28 mouse cellular contexts compared by ENCODE assay signal in the genomic region with DNA sequence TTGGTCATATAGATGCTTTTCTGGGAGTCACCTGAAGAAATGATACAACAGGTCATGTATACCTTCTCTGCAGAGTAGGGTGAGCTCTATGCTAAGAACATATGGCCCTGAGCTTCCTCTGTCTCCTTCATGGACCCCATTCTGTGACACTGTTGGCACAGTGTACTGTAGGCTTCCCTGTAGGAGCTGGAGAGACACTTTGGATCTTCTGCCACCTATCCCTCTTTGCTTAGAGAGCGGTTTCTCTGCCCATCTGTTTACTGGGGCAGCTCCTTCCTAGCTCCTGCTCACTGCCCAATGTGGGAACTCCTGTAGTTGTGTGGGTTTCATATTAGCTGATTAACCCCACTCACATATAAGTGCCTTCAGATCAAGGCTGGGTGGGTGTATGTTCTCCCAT. TPM values are rescaled to one million over a fixed set of nuclear protein-coding genes. Genes with fewer than 3 reads are reported as not detected.
DNase-seq lines count a peak whose midpoint lies in the region; ATAC-seq lines count a peak whose summit lies in the region.
"Had no signal": no experiment of that assay in that cellular context is flagged by ENCODE, and none has a peak within 500 bp of the region (broad histone marks: within the 10 kb centered on the region; RNA-seq: fewer than 3 reads in every experiment).

No protein-coding gene starts in this region.

- WGBS in limb, embryonic 10.5 days = 92% methylated on average over 1 of the region's 1 CpGs

- no peaks in the 10 kb centered on the region for H3K9me3 ChIP-seq in limb, embryonic 10.5 days (replicated peaks)
- H3K9me3 ChIP-seq: forebrain, embryonic 12.5 days; heart, embryonic 10.5 days; heart, embryonic 15.5 days; hindbrain, embryonic 13.5 days; liver, embryonic 15.5 days; lung, embryonic 15.5 days; megakaryocyte, embryonic 14.5 days; midbrain, embryonic 13.5 days had no signal

- no peaks in the 10 kb centered on the region for H3K36me3 ChIP-seq in limb, embryonic 10.5 days
- H3K36me3 ChIP-seq: forebrain, embryonic 12.5 days; heart, embryonic 10.5 days; heart, embryonic 15.5 days; hindbrain, embryonic 13.5 days; liver, embryonic 15.5 days; lung, embryonic 15.5 days; midbrain, embryonic 13.5 days had no signal

- DNase-seq in cerebellum, adult 11-12 months = peak; percentile 52
- DNase-seq in cerebellum, adult 8-10 months = peak; percentile 32
- peak; percentile 55 to 61 for DNase-seq in cerebellum, postnatal 25 days
- no peak for DNase-seq in limb, embryonic 10.5 days (ENCODE audit: low spot score)
- no peak for DNase-seq in heart, adult 8-10 months (ENCODE audit: low spot score)
- no peak for DNase-seq in ovary, postnatal 36 days (ENCODE audit: low spot score)
- DNase-seq: adrenal gland, postnatal 25 days; B cell, adult 2 months; forebrain, postnatal 0 days; gastrocnemius, postnatal 10 days; heart, postnatal 4 days; kidney, adult 9 months; kidney, postnatal 10 days; layer of hippocampus, postnatal 36 days; lung, postnatal 36 days; retina, postnatal 1 day; right cerebral cortex, postnatal 14 days had no signal

- no peaks in the 10 kb centered on the region for H3K27me3 ChIP-seq in limb, embryonic 10.5 days (ENCODE audit: low read depth, poor library complexity, severe bottlenecking)
- H3K27me3 ChIP-seq: forebrain, embryonic 12.5 days; heart, embryonic 15.5 days; hindbrain, embryonic 13.5 days; liver, embryonic 15.5 days; lung, embryonic 15.5 days; megakaryocyte, embryonic 14.5 days; midbrain, embryonic 13.5 days had no signal

- H3K4me1 ChIP-seq in limb, embryonic 10.5 days = peaks cover 54% of the 10 kb centered on the region
- H3K4me1 ChIP-seq: heart, embryonic 15.5 days; liver, embryonic 15.5 days had no signal

- no peak overlapping the region for H3K4me3 ChIP-seq in limb, embryonic 10.5 days
- H3K4me3 ChIP-seq: erythroblast, embryonic 14.5 days; forebrain, embryonic 12.5 days; heart, embryonic 10.5 days; heart, embryonic 15.5 days; hindbrain, embryonic 13.5 days; liver, embryonic 15.5 days; lung, embryonic 15.5 days; megakaryocyte, embryonic 14.5 days; midbrain, embryonic 13.5 days had no signal

- H3K27ac ChIP-seq in limb, embryonic 10.5 days = 0 out of 2 replicates have a peak overlapping the region, but pooled peaks have one; percentile 58
- H3K27ac ChIP-seq: forebrain, embryonic 12.5 days; heart, embryonic 10.5 days; heart, embryonic 15.5 days; hindbrain, embryonic 13.5 days; liver, embryonic 15.5 days; lung, embryonic 15.5 days; midbrain, embryonic 13.5 days had no signal

- no peak for ATAC-seq in megakaryocyte progenitor cell, adult 5-6 weeks (replicated peaks; ENCODE audit: poor library complexity)
- ATAC-seq: forebrain, postnatal 0 days; intestine, postnatal 0 days; midbrain, embryonic 13.5 days had no signal

RNA-seq across cellular contexts. Expression of a gene that starts 28.1 kb away (rescaled TPM):
- polyA plus RNA-seq in limb, embryonic 10.5 days (2016; fragmentation: Nextera tagmentation; extraction: Ambion mirVana) = 49.4 and 53.4 TPM in 2 replicates
- total RNA-seq in heart, adult 8-10 months (2022) = 10 to 100 TPM; 14.1 to 17.5 (median 14.4) TPM
- 28.5 and 36.1 TPM in 2 replicates for total RNA-seq in megakaryocyte progenitor cell, adult 5-6 weeks (2015)
- 50.8 and 62.0 TPM in 2 replicates for total RNA-seq in megakaryocyte progenitor cell, adult 5-6 weeks (2017)

Comparison
In these comparisons a context has a peak if more than half of its experiments do, and no peak if none do; other contexts are left out.
1. DNase-seq: peak in cerebellum, adult 11-12 months (single experiment), cerebellum, adult 8-10 months (single experiment) and cerebellum, postnatal 25 days (2 of 2); none in limb, embryonic 10.5 days (single experiment), heart, adult 8-10 months (single experiment) and ovary, postnatal 36 days (single experiment).